Mouse (Mus musculus) kidney, adult 2 months (tissue): ENCODE data around the gene Sowahb.

ENCODE experiments used
- CTCF ChIP-seq: fragments of 200-500 bp; conservative IDR thresholded peaks from 2 replicates; pipeline ENCODE4 v1.5.1; 2011; ENCODE audit warnings: low read depth, mild to moderate bottlenecking, control low read depth, low read length, moderate library complexity, mixed read lengths; ENCODE audit not compliant: insufficient read depth, insufficient read length
- POLR2A ChIP-seq: fragments of 200-500 bp; IDR thresholded peaks from one replicate; pipeline ENCODE4 v1.6.1; 2011; ENCODE audit warnings: low read depth, low read length, control low read depth

- TF ChIP-seq POLR2A (no peak), CTCF (no peak)
Observed at GRCm38 (mm10) chr5:93000060-93000459, 44.8 kb downstream of the Sowahb start.
